Mouse (Mus musculus) spleen, adult 12 weeks (tissue): Measurements from ENCODE around the gene Mybpc1.
A peak's percentile ranks its signal among the peaks of the same experiment; 100 is the strongest.
"Not testable (repeated sequence)": the region's sequence is repeated elsewhere in the genome, so short reads cannot be mapped to it uniquely, and the experiment has no call there.

ENCODE experiments used
- DNase-seq: peaks from one replicate; pipeline ENCODE4 v3.0.0; 2022; ENCODE audit warnings: low spot score

Gene Mybpc1

DNA sequence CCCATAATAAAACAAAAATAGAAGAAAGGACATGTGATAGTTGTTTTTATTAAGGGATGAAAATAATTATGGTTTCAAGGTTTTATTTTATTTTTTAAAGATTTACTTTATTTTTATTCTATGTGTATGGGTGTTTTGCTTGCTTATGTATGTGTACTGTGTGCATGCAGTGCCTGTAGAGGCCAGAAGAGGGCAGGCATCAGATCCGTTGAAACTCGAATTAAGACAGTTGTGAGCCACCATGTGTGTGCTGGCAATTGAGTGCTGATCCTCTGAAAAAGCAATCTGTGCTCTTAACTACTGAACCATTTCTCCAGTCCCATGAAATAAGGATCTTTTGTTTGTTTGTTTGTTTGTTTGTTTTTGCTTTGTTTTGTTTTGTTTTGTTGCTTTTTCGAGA lies 54.7 kb downstream of the Mybpc1 start:
- no peak for DNase-seq

- no peak for DNase-seq
These were observed 57.3 kb downstream of the Mybpc1 start for GRCm38 (mm10) chr10:88547635-88548034.

GRCm38 (mm10) chr10:88530631-88531030 lies 74.3 kb downstream of the Mybpc1 start:
- DNase-seq: no peak

DNA sequence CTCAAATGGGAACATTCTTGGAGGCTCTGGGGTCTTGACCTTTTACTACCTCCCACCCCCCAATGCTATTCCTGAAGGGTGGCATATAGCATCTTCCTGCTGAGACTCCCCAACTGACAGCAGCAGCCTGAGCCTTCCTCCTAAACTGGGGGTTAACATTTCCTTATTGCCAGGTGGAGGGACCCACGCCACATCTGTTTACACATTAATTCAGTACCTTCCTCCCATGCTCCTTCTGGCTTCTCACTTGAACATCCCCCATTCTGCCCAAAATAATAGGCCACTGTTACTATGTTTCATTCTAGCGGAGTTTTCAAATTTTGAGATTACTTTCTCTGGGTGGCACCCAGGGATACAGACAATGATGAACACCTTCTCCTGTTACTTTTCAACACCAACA lies 80.9 kb downstream of the Mybpc1 start:
- no peak for DNase-seq

GRCm38 (mm10) chr10:88523212-88523611 lies 81.7 kb downstream of the Mybpc1 start:
- DNase-seq: no peak

GRCm38 (mm10) chr10:88522795-88523194 lies 82.2 kb downstream of the Mybpc1 start:
- DNase-seq: no peak

DNA sequence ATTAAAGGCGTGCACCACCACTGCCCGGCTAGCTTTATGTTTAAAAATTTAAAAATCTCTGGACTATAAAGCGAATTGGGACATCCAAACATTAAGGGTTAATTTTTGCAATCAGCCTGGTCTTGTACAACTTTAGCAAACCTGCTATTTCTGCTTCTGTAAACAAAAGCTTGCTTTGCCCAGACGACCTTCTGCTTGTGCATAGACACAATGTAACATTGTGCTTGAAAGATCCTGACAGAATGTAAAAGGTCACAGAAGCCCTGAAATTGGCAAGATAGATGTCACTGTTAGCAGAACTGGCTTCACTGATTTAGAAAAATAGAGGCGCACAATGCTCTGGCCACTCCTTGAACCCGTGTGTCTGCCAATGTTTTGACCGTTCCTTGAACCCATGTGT lies 89.9 kb downstream of the Mybpc1 start:
- not testable (repeated sequence) for DNase-seq

DNA sequence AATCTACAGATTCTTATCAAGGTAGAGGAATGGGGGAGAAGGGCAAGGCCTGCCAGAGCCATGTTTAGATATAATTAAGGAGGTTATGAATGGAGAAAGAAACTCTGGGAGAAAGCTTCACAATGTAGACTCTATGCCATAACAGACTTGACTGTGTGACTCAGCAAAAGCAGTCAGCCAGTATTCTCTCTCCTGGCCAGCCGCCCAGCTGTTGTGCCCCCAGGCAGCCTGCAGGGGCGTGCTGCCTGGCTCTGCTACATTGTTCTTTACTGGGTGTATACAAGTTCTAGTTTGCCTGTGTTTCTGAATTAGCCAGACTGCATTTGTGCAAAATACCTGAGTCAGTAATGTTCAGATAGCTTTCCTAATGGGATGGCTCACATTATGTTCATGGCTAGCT lies 90.5 kb downstream of the Mybpc1 start:
- no peak for DNase-seq

GRCm38 (mm10) chr10:88513574-88514135 lies 91.3 kb downstream of the Mybpc1 start:
- DNase-seq: no peak

GRCm38 (mm10) chr10:88511355-88511754 lies 93.6 kb downstream of the Mybpc1 start:
- no peak for DNase-seq

DNA sequence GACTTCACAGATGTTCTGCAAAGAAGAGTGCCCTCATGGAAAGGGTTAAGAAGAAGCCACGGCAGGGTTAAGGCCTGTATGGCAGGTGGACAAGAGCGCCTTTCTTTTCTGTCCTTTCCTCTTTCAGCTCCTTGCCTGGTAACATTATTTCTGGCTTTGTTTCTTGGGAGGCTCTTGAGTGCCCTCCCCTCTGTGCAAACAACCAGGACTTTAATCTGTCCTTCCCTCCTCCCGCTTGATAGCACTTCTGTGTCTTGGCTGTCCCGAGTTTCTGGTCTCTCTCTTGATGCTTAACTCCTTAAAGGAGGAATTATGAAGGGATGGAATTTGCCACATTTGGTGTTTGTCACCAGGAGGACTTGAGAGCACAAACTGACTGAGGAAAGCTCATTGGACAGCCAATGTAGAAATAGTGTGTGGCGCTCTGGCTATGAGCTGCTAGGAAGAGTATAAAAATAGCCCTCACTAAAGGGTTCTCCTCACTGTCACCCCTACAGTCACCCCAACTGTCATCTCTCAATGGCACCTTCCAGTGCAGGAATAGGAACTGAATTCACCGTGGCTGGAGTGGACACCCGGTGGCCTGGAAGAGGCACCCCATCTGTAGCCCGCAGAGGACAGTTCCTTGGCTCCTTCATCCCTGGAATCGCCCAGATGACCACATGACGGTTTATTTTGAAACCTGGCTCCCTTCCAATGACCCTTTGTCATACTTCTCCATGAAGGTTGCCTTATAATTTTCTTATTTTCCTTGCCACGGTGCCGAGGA lies 94.3 kb downstream of the Mybpc1 start:
- no peak for DNase-seq

- no peak for DNase-seq
These were observed 97.2 kb downstream of the Mybpc1 start for GRCm38 (mm10) chr10:88507691-88508143.

- no peak for DNase-seq
These were observed 99.7 kb downstream of the Mybpc1 start for GRCm38 (mm10) chr10:88505256-88505655.

- DNase-seq: no peak
These were observed 100.5 kb downstream of the Mybpc1 start for GRCm38 (mm10) chr10:88504481-88504880.

DNA sequence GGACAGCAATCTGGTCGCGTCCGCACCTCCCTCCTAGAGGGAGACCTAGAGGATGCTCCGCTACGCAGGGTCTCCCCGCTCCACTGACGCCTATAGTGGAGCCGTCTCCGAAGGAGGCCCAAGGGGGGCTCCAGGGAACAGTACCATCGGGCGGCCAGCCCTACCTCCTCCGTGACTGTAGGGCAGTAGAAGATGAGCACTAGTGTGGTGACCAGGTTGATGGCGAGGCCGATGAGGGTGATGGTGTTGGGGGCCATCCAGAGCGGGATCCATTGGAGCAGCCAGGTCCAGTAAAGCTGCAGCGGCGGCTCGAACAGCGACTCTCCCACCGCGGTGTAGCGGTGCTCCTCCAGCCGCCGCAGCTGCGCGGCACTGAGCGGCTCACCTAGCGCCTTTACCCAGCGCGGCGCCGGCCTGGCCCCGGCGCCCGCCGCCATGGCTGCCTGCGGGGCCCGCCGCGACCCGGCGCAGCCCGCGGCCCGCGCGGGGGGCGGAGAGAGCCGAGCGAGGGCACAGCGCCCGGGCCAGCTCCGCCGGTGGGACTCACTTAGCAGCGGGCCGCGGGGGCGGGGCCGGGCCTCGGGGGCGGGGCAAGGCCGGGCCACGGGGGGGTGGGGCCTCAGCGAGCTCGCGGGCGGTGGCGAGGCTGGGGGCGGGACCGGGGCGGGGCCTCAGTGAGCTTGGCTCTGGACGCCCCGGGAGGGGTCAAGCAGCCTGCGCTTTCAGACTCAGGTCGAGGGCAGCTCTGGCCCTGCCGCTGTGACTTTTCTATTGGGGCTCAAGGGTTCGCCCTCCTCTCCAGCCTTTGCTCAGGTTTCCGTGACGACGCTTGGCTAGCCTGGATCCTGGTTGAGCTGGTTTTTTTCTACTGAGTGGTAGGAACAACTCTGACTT lies 101.3 kb downstream of the Mybpc1 start, which contains the start of gene Chpt1:
Chpt1 (minus strand) TSS at position 653 of the 894 bp plus-strand sequence.
- DNase-seq: peak; percentile 67

- no peak for DNase-seq
These were observed 102.0 kb downstream of the Mybpc1 start for GRCm38 (mm10) chr10:88502919-88503318.

GRCm38 (mm10) chr10:88501886-88502765 lies 102.8 kb downstream of the Mybpc1 start:
- DNase-seq: no peak

DNA sequence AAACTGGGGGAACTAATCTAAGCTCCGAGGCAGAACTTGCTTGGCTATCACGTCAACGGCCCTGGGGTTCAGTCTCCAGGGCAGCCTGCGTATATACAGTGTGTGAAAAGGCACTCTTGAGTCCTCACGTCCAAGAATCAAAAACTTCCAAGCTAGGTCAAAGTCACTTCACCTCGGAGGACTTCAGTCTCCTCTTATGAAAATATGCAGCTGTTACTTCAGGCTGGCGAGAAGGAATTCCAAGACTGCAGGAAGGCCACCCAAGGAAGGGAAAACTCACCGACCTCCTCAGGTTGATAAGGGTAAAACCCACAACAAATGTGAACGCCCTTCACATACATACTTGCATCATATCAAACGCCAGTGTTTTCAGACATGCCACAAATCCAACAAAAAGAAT lies 103.6 kb downstream of the Mybpc1 start:
- DNase-seq: no peak

- DNase-seq: no peak
These were observed 105.0 kb downstream of the Mybpc1 start for GRCm38 (mm10) chr10:88499993-88500392.

GRCm38 (mm10) chr10:88496864-88497564 lies 107.9 kb downstream of the Mybpc1 start:
- DNase-seq: no peak
